Mouse (Mus musculus) lung, embryonic 15.5 days (tissue): ENCODE results near the gene Zeb2. TPM values are rescaled to one million over a fixed set of nuclear protein-coding genes. Genes with fewer than 3 reads are reported as not detected.
A peak's percentile ranks its signal among the peaks of the same experiment; 100 is the strongest.

ENCODE experiments used
- ATAC-seq: fragments of 200-750 bp; cut with Nextera tagmentation; 2 replicates; pipeline ENCODE4 v1.8.0; 2017; ENCODE audit warnings: moderate number of reproducible peaks, borderline replicate concordance; ENCODE audit not compliant: low FRiP score, low TSS enrichment; ENCODE audit errors: extremely low read depth
- H3K27ac ChIP-seq: fragments of 300-500 bp; sonication (generic); 2 replicates; pipeline ENCODE4 v1.5.1; 2015; ENCODE audit warnings: moderate library complexity, mild to moderate bottlenecking, inconsistent platforms
- H3K27me3 ChIP-seq: fragments of 300-500 bp; sonication (generic); 2 replicates; pipeline ENCODE4 v1.6.1; 2015; ENCODE audit warnings: inconsistent platforms
- H3K36me3 ChIP-seq: fragments of 300-500 bp; sonication (generic); 2 replicates; pipeline ENCODE4 v1.6.1; 2015; ENCODE audit warnings: inconsistent platforms
- H3K4me1 ChIP-seq: fragments of 300-500 bp; sonication (generic); 2 replicates; pipeline ENCODE4 v1.6.1; 2015; ENCODE audit warnings: inconsistent platforms
- H3K4me2 ChIP-seq: fragments of 300-500 bp; sonication (generic); 2 replicates; pipeline ENCODE4 v1.6.1; 2015; ENCODE audit warnings: inconsistent platforms, mild to moderate bottlenecking, moderate library complexity
- H3K4me3 ChIP-seq: fragments of 300-500 bp; sonication (generic); 2 replicates; pipeline ENCODE4 v1.5.1; 2015; ENCODE audit warnings: mild to moderate bottlenecking, inconsistent platforms
- H3K9ac ChIP-seq: fragments of 300-500 bp; sonication (generic); 2 replicates; pipeline ENCODE4 v1.6.1; 2015; ENCODE audit warnings: inconsistent platforms
- H3K9me3 ChIP-seq: fragments of 300-500 bp; sonication (generic); 2 replicates; pipeline ENCODE4 v1.6.1; 2016; ENCODE audit warnings: inconsistent platforms
- WGBS: fragments of 180-500 bp; shearing (Covaris S2); methylation state at CpG from one replicate; pipeline ENCODE4 v1.1.7; 2015; 5-methylcytosine and 5-hydroxymethylcytosine counted together
- polyA plus RNA-seq: library from polyadenylated mRNA; unstranded; fragments of >200 nt; fragmentation: Nextera tagmentation; extraction: Ambion mirVana; gene quantifications from 2 replicates; pipeline ENCODE4 v1.2.1, GENCODE M21; 2015

The Zeb2 gene
- polyA plus RNA-seq, 1 experiment from 2014 or later, result 94.7 TPM

DNA sequence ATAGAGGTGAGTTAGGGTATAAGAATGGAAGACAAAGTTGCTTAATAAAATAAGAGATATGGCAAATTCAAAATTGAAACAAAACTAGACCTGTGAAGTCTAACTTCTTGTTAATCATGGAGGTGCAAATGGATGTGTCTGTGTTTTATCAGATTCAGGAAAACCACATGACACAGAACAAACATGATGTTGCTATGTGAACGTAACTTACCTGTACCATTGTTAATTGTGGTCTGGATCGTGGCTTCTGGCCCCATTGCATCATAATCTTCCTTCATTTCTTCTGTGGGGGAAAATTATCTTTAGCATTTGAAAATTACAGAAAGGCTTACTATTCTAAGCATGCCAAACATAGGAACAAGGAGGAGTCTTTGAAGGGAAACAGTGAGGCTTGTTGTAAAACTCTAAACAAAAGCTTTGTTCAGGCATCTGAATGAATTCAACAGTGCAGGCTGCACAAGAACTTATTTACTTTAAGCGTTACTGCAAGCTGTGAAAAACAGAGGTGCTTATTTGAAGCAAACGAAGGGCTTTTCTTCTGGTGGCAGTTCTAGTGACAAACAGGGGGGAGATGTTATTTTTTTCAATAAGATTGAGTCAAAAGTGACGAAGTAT lies 99.9 kb downstream of the Zeb2 start:
- 69% methylated on average over 5 of the region's 5 CpGs for WGBS
- Histone ChIP-seq H3K4me3 (no peak overlapping the region), H3K4me2 (no peak overlapping the region), H3K9me3 (no peaks in the 10 kb centered on the region), H3K27ac (no peak overlapping the region), H3K36me3 (peaks cover 16% of the 10 kb centered on the region), H3K27me3 (no peaks in the 10 kb centered on the region), H3K4me1 (peaks cover 25% of the 10 kb centered on the region), H3K9ac (no peak overlapping the region)
- no peak for ATAC-seq

DNA sequence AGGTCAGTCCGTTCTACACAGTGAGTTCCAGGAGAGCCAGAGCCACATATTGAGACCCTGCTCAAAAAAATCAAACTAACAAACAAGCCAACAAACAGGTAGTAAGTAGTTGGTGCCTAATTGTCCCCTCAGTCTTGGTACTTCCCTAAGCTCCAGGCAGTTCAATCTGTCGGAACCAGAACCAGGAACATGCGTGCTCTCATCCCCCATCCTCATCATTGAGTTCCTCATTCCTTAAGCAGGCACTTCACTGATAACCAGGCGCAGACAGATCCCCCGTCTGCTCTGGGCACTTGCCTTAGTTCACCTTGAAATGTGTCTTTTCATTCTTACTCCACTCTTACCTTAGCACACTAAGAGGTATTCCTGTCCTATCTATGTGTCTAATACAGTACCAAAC lies 103.9 kb downstream of the Zeb2 start:
- ATAC-seq, result no peak
- Histone ChIP-seq H3K36me3 (peaks cover 19% of the 10 kb centered on the region), H3K4me3 (no peak overlapping the region), H3K27ac (no peak overlapping the region), H3K9ac (no peak overlapping the region), H3K27me3 (no peaks in the 10 kb centered on the region), H3K4me2 (no peak overlapping the region), H3K9me3 (no peaks in the 10 kb centered on the region), H3K4me1 (0 out of 2 replicates have a peak, but pooled peaks cover 1% of the 10 kb centered on the region)
- WGBS, result 75% methylated on average over 5 of the region's 5 CpGs

DNA sequence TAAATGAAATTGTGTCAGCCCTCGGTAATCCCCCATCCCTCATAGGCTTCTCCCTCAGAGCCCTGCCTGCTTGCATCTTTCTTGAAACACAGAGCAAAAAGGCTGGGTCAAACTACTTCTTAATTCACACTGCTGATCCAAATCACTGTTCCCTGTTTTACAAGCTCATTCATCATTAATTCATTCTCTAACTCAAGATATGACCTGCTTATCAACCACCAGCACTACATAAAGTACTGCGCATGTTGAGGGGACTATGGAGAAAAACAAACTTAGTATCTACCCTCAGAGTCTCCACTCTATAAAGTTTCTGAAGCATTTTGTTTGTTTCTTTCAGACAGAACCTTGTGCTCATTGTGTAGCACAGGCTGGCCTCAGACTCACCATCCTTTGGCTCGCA lies 104.5 kb downstream of the Zeb2 start:
- Histone ChIP-seq H3K9me3 (no peaks in the 10 kb centered on the region), H3K4me2 (no peak overlapping the region), H3K4me1 (no peaks in the 10 kb centered on the region), H3K27me3 (no peaks in the 10 kb centered on the region), H3K4me3 (no peak overlapping the region), H3K9ac (no peak overlapping the region), H3K27ac (no peak overlapping the region), H3K36me3 (peaks cover 19% of the 10 kb centered on the region)
- 93% methylated on average over 3 of the region's 3 CpGs for whole genome bisulfite sequencing
- no peak for ATAC-seq

DNA sequence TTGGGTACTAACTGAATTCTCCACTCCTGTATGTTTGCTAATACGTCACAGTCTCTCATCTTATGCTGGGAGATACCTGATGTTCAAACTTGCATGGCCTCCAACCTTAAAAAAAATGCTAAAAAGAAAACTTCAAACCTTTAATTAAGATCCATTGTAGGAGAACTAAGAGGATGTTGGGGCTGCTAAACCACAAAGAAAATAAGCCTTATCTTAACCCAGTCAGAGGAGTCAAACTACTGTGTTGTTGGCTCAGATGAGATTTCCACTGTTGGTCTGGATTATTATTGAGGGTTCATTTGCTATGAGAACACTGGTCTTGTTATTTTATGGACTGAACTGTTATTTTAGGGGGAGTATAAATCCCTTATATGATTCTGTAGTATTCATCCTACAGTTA lies 106.5 kb downstream of the Zeb2 start:
- peaks cover 12% of the 10 kb centered on the region for H3K36me3 ChIP-seq
- no peaks in the 10 kb centered on the region for H3K9me3 ChIP-seq
- 85% methylated on average over 1 of the region's 1 CpGs for WGBS
- no peak overlapping the region for H3K9ac ChIP-seq
- H3K27me3 ChIP-seq, result no peaks in the 10 kb centered on the region
- no peak for ATAC-seq
- no peak overlapping the region for H3K4me2 ChIP-seq
- H3K4me1 ChIP-seq, result no peaks in the 10 kb centered on the region
- no peak overlapping the region for H3K27ac ChIP-seq
- no peak overlapping the region for H3K4me3 ChIP-seq

DNA sequence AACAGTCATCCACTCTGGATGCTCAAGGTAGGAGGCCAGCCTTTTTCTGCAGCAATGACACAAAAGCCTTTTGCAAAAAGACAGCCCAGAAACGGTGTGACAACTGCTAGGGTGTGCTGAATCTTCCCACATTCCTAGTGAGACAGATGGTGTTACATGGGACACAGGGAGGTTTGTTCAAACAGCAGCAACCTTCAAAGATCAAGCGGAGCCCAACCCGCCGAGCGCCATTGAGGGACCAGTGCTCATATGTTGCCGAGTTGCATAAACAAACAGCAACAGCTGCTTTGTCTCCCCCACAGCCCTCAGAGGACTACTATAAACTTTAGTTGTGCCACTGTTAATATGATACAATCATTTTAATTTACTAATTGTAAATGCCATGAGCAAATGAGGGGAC lies 117.3 kb downstream of the Zeb2 start:
- H3K27ac ChIP-seq, result no peak overlapping the region

DNA sequence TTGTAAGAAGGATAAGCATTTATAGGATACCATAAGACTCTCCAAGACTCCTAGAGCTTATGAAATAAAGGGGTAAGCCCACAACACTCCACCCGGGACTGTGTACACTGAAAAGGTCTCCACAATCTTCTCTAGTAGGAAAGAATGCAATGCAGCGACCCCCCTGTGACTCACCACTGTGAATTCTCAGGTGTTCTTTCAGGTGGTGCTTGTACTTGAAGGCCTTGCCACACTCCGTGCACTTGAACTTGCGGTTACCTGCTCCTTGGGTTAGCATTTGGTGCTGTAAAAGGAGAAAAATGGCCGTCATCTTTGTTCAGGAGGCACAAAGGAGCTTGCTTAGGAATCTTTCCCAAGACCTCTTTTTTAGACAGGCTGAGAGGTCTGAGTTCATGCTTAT lies 118.5 kb downstream of the Zeb2 start:
- no peak for ATAC-seq
- Histone ChIP-seq H3K27me3 (no peaks in the 10 kb centered on the region), H3K4me3 (no peak overlapping the region), H3K9ac (no peak overlapping the region), H3K4me2 (no peak overlapping the region), H3K9me3 (no peaks in the 10 kb centered on the region), H3K36me3 (peaks cover 47% of the 10 kb centered on the region), H3K27ac (no peak overlapping the region), H3K4me1 (peaks cover 12% of the 10 kb centered on the region)
- 75% methylated on average over 5 of the region's 5 CpGs for WGBS

More for the DNA sequence above, 117.3 kb downstream of the Zeb2 start:
- peak; percentile 79; the same call in 1 of the 2 replicates for ATAC-seq
- peaks cover 41% of the 10 kb centered on the region for H3K36me3 ChIP-seq
- peaks cover 12% of the 10 kb centered on the region for H3K4me1 ChIP-seq
- H3K4me2 ChIP-seq, result no peak overlapping the region
- no peak overlapping the region for H3K4me3 ChIP-seq
- H3K27me3 ChIP-seq, result no peaks in the 10 kb centered on the region
- no peak overlapping the region for H3K9ac ChIP-seq
- no peaks in the 10 kb centered on the region for H3K9me3 ChIP-seq
- WGBS, result 34% methylated on average over 6 of the region's 6 CpGs

DNA sequence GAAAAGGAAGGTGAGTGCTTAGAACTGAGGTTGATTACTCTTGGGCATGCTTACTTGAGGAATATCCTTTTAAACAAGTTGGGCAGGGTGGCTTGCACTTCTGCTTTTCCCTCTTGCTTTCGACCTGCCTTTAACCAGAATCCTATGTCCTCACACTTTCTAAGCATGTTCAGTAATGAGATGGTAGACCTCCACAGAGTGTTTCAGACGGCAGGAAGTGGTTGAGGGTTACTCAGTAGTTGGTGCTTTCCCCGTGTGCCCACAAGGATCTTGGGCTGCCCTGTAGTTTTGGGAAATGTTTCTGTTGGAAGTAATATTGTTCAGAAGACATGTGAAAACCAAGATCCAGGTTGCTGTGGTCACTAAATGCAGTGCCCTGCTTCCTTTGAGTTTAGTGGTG lies 135.5 kb downstream of the Zeb2 start:
- peaks cover 15% of the 10 kb centered on the region for H3K4me1 ChIP-seq
- H3K9ac ChIP-seq, result no peak overlapping the region
- H3K9me3 ChIP-seq, result no peaks in the 10 kb centered on the region
- 74% methylated on average over 3 of the region's 3 CpGs for WGBS
- ATAC-seq, result no peak
- H3K4me2 ChIP-seq, result no peak overlapping the region
- H3K4me3 ChIP-seq, result no peak overlapping the region
- no peaks in the 10 kb centered on the region for H3K27me3 ChIP-seq
- no peaks in the 10 kb centered on the region for H3K36me3 ChIP-seq
- no peak overlapping the region for H3K27ac ChIP-seq

DNA sequence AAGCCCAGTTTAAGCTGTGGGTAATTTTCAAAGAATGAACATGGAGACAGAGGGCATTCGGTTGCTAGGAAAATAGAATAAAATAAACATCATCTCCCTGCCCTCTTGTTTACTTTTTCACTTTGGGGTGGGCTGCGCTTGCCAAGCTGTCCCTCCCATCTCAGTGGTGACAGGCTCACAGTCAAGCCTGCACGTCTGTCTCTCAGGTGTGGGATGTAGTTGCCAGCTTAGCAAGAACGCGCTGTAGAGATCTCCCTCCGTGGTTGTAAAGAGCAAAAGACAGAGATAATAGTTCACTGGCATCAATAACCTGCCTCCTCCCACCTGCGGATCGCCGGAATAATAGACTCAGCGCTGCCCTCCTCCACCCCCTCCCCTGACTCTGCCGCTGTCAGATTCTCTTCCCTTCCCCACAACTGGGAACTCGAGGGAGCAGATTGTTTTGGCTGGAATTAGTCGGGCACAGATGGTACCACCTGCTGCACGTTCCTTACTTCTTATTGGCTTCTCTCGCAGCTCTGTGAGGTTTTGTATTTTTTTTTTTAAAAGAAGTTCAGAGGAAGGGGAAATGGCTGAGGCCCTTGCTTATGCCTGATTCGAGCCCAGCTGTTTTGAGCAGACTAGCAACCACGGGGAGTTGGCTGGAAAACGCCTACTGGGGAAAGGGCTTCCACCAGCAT lies 138.0 kb downstream of the Zeb2 start:
- Histone ChIP-seq H3K27me3 (no peaks in the 10 kb centered on the region), H3K27ac (no peak overlapping the region), H3K4me3 (peak overlapping the region; percentile 27), H3K4me1 (peaks cover 15% of the 10 kb centered on the region), H3K9ac (no peak overlapping the region), H3K9me3 (no peaks in the 10 kb centered on the region), H3K4me2 (peak overlapping the region; percentile 56), H3K36me3 (no peaks in the 10 kb centered on the region)
- 2% methylated on average over 18 of the region's 18 CpGs for WGBS
- ATAC-seq, result peak; percentile 46; the same call in 1 of the 2 replicates

DNA sequence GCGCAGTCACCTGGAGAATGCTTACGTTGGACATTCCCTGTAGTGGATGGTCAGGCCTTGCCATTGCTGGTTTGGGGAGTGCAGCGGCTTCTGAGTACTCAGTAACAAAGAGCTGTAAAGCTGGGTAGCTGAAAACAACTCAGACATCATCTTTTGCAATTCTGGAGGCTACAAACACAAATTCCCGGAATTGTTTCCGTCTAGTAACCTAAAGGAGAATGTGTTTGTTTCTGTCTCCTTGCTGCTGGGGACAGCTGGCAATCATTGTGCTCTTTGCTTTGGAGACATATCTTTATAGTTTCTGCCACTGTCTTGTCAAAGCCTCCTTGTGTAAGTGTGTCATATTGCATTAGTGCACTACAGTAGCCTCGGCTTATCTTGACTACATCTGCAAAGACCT lies 139.2 kb downstream of the Zeb2 start:
- no peak overlapping the region for H3K9ac ChIP-seq
- no peak for ATAC-seq
- no peak overlapping the region for H3K4me2 ChIP-seq
- H3K9me3 ChIP-seq, result no peaks in the 10 kb centered on the region
- no peaks in the 10 kb centered on the region for H3K27me3 ChIP-seq
- 61% methylated on average over 6 of the region's 6 CpGs for WGBS
- peaks cover 15% of the 10 kb centered on the region for H3K4me1 ChIP-seq
- no peak overlapping the region for H3K4me3 ChIP-seq
- no peak overlapping the region for H3K27ac ChIP-seq
- no peaks in the 10 kb centered on the region for H3K36me3 ChIP-seq

DNA sequence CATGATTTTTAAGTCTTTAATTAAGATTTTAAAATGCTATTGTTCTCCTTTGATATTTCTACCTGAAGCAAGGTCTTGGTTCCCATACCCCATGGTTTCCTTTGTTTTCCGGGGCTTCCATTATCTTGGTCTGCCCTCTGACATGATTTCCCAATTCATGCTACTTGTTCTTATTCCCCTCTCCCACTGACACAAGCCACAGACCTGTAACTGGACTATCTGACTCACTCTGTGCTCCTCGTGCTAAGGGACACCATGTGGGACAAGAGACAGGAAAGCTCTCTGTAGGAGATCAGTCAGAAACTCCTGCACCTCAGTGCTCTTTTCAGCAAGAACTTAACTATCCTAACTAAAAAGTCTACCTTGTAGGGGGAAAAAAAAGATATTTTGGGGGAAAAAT lies 139.6 kb downstream of the Zeb2 start:
- Histone ChIP-seq H3K4me2 (no peak overlapping the region), H3K27me3 (no peaks in the 10 kb centered on the region), H3K9ac (no peak overlapping the region), H3K4me3 (no peak overlapping the region), H3K36me3 (no peaks in the 10 kb centered on the region), H3K9me3 (no peaks in the 10 kb centered on the region), H3K27ac (no peak overlapping the region), H3K4me1 (peaks cover 15% of the 10 kb centered on the region)
- WGBS, result 70% methylated on average over 2 of the region's 2 CpGs
- ATAC-seq, result no peak

DNA sequence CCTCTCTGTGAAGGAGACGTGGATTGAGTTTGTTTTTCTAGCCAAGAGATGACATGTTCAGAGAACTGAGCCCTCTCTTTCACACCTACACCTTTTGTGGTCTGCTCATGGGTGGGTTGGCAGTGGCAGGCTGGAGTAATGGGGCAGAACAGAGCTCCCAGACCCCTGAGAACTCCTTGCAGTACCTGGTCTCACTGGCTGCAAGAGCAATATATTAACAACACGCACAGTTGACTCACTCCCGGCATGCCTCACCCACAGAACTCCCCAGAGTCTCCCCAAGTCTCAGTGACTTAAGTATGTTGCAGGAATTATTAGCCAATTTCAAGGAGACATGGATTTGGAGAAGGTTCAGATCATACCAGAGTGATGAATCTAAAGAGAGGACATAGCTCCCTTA lies 140.1 kb downstream of the Zeb2 start:
- H3K9ac ChIP-seq, result no peak overlapping the region
- ATAC-seq, result no peak
- H3K36me3 ChIP-seq, result no peaks in the 10 kb centered on the region
- H3K9me3 ChIP-seq, result no peaks in the 10 kb centered on the region
- no peak overlapping the region for H3K4me2 ChIP-seq
- WGBS, result 66% methylated on average over 3 of the region's 3 CpGs
- H3K4me3 ChIP-seq, result no peak overlapping the region
- H3K27ac ChIP-seq, result no peak overlapping the region
- peaks cover 15% of the 10 kb centered on the region for H3K4me1 ChIP-seq
- no peaks in the 10 kb centered on the region for H3K27me3 ChIP-seq

DNA sequence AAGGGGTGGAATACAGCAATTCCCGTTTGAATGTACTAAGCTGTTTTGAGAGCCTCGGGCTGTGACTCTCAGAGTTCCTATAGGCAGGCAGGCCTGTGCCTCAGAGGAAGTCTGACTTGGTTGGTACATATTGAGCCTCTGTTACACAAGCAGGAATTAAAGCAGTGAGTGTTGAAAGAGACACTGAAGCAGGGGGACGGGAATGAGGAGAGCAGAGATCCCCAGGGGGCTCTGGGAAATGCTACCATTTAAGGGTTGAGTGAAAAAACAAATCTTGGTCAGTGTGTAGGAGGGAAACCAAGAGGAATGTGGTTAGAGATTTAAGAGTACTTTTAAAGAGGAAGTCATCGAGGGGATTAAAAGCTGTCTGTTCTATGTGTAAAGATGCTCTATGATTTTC lies 140.7 kb downstream of the Zeb2 start:
- no peaks in the 10 kb centered on the region for H3K9me3 ChIP-seq
- H3K4me1 ChIP-seq, result peaks cover 15% of the 10 kb centered on the region
- no peak overlapping the region for H3K27ac ChIP-seq
- H3K4me2 ChIP-seq, result no peak overlapping the region
- H3K36me3 ChIP-seq, result no peaks in the 10 kb centered on the region
- H3K27me3 ChIP-seq, result no peaks in the 10 kb centered on the region
- no peak overlapping the region for H3K9ac ChIP-seq
- no peak overlapping the region for H3K4me3 ChIP-seq
- no peak for ATAC-seq
- WGBS, result 41% methylated on average over 4 of the region's 4 CpGs
